Mouse (Mus musculus): ENCODE results near the gene Bbox1.

GRCm38 (mm10) chr2:110287959-110288358, 26.4 kb downstream of the Bbox1 start:
- TF ChIP-seq CTCF (conservative IDR thresholded peaks at IDR 0.05; ENCODE audit: insufficient read depth, insufficient read length, low read depth, low read length) (no peak), POLR2A (IDR thresholded peaks at IDR 0.05; ENCODE audit: low read depth, low read length) (no peak)
